Mouse (Mus musculus): ENCODE results near the gene Tbc1d1.

DNA sequence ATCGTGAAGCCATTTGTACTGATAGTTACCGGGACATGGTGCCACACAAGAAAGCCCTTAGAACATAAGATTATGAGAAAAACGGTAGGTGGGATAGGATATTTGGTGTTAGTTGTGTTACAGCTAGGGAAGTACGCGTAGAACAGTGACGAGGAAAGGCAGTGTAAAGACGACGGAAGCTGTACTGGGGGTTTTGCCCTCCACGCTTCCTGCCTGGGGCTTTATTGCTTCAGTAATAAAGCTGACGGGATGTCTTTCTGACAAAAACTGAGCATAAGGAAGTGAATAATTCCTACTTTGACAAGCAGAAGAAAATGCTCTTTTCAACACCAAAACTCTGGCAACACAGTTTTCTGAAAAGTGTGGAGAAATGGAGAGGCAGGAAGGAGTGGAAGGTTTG is 186.0 kb downstream of the Tbc1d1 start:
- TF ChIP-seq CTCF (IDR thresholded peaks at IDR 0.05; ENCODE audit: low read depth, low read length): no peak
- TF ChIP-seq POLR2A (IDR thresholded peaks at IDR 0.05; ENCODE audit: extremely low read depth, insufficient read depth, low read length): no peak

Measured in liver, adult 2 months (tissue).